Mouse (Mus musculus) CH12.LX (cell line): Measurements from ENCODE around the gene Wnt9b. TPM values are rescaled to one million over a fixed set of nuclear protein-coding genes. Genes with fewer than 3 reads are reported as not detected.

ENCODE experiments used
- DNase-seq: peaks from one replicate; pipeline ENCODE4 v3.0.0-alpha.2; 2013; ENCODE audit errors: extremely low read depth
- H3K27ac ChIP-seq: 2 replicates; pipeline ENCODE4 v1.5.1; 2012; ENCODE audit warnings: low read depth, mild to moderate bottlenecking, control low read depth, moderate library complexity; ENCODE audit not compliant: insufficient read depth
- H3K27me3 ChIP-seq: replicated peaks from 2 replicates; pipeline ENCODE3; 2012; ENCODE audit warnings: inconsistent platforms
- H3K36me3 ChIP-seq, 2 experiments: replicated peaks in 1 of 2; 2 replicates each; pipeline versions ENCODE3 to v1.6.1; 2012; ENCODE audit warnings: inconsistent platforms in 1 of 2, low read length in 1 of 2, mild to moderate bottlenecking in 1 of 2, mixed read lengths in 1 of 2, moderate library complexity in 1 of 2; ENCODE audit not compliant: control insufficient read depth in 1 of 2, insufficient read depth in 1 of 2
- H3K4me1 ChIP-seq, 2 experiments: 2 replicates each; pipeline ENCODE4 v1.6.1; 2012; ENCODE audit warnings: inconsistent platforms in 1 of 2, moderate library complexity in 1 of 2; ENCODE audit not compliant: insufficient read depth in 2 of 2, control insufficient read depth in 1 of 2
- H3K4me2 ChIP-seq: 2 replicates; pipeline ENCODE4 v1.6.1; 2012; ENCODE audit warnings: low read depth, mild to moderate bottlenecking, control low read depth; ENCODE audit not compliant: poor library complexity, insufficient read depth, severe bottlenecking
- H3K4me3 ChIP-seq, 3 experiments: fragments of 150-350 bp in 1 of 3; sonication (generic) in 1 of 3; replicated peaks in 1 of 3; 2 replicates each; pipeline versions ENCODE3 to v1.5.1; 2011 to 2012; ENCODE audit warnings: low read depth in 2 of 3, low read length in 2 of 3, mild to moderate bottlenecking in 2 of 3, moderate library complexity in 2 of 3, control low read depth in 1 of 3, improper control_type of control experiment in 1 of 3, inconsistent platforms in 1 of 3, mixed read lengths in 1 of 3; ENCODE audit not compliant: poor library complexity in 1 of 3
- H3K79me2 ChIP-seq: replicated peaks from 2 replicates; pipeline ENCODE4 v1.6.1; 2012; ENCODE audit warnings: mild to moderate bottlenecking, moderate library complexity; ENCODE audit not compliant: control insufficient read depth, poor library complexity, insufficient read depth, severe bottlenecking; ENCODE audit errors: extremely low read depth
- H3K9ac ChIP-seq: 2 replicates; pipeline ENCODE4 v1.6.1; 2012; ENCODE audit warnings: low read depth, mild to moderate bottlenecking, control low read depth, moderate library complexity; ENCODE audit not compliant: insufficient read depth
- H3K9me3 ChIP-seq: replicated peaks from 2 replicates; pipeline ENCODE3; 2012; ENCODE audit warnings: low read length, inconsistent platforms, mixed read lengths
- BHLHE40 ChIP-seq: IDR thresholded peaks from 2 replicates; pipeline ENCODE4 v1.6.1; 2011; ENCODE audit warnings: mild to moderate bottlenecking, low read depth, low read length, improper control_type of control experiment
- CHD1 ChIP-seq: IDR thresholded peaks from 2 replicates; pipeline ENCODE4 v1.6.1; 2012; ENCODE audit warnings: low read depth, low read length, improper control_type of control experiment, inconsistent platforms
- CTCF ChIP-seq, 2 experiments: IDR thresholded peaks in 1 of 2; conservative IDR thresholded peaks in 1 of 2; 2 replicates each; pipeline ENCODE4 v1.5.1; 2011 to 2012; ENCODE audit warnings: low read depth in 2 of 2, low read length in 2 of 2, improper control_type of control experiment in 1 of 2, inconsistent platforms in 1 of 2, mild to moderate bottlenecking in 1 of 2, moderate library complexity in 1 of 2
- EP300 ChIP-seq: IDR thresholded peaks from 2 replicates; pipeline ENCODE4 v1.6.1; 2011; ENCODE audit warnings: low read length, improper control_type of control experiment
- ETS1 ChIP-seq: conservative IDR thresholded peaks from 2 replicates; pipeline ENCODE4 v1.6.1; 2012; ENCODE audit warnings: low read depth, mild to moderate bottlenecking, inconsistent platforms, low read length, improper control_type of control experiment, moderate library complexity
- HCFC1 ChIP-seq: IDR thresholded peaks from 2 replicates; pipeline ENCODE4 v1.6.1; 2012; ENCODE audit warnings: low read depth, mild to moderate bottlenecking, inconsistent platforms, low read length, improper control_type of control experiment
- IRF4 ChIP-seq: IDR thresholded peaks from 2 replicates; pipeline ENCODE4 v1.6.1; 2014; ENCODE audit warnings: low read depth, mild to moderate bottlenecking, inconsistent platforms, low read length, improper control_type of control experiment
- JUN ChIP-seq: IDR thresholded peaks from 2 replicates; pipeline ENCODE4 v1.6.1; 2011; ENCODE audit warnings: low read depth, mild to moderate bottlenecking, low read length, improper control_type of control experiment, moderate library complexity; ENCODE audit not compliant: insufficient read depth
- KAT2A ChIP-seq: IDR thresholded peaks from 2 replicates; pipeline ENCODE4 v1.6.1; 2012; ENCODE audit warnings: low read length, improper control_type of control experiment, inconsistent platforms; ENCODE audit not compliant: insufficient replicate concordance
- MAFK ChIP-seq: IDR thresholded peaks from 2 replicates; pipeline ENCODE4 v1.6.1; 2011; ENCODE audit warnings: low read length, improper control_type of control experiment; ENCODE audit not compliant: insufficient replicate concordance
- MAX ChIP-seq: IDR thresholded peaks from 2 replicates; pipeline ENCODE4 v1.6.1; 2011; ENCODE audit warnings: low read length, improper control_type of control experiment
- MEF2A ChIP-seq: IDR thresholded peaks from 2 replicates; pipeline ENCODE4 v1.6.1; 2014; ENCODE audit warnings: low read depth, mild to moderate bottlenecking, inconsistent platforms, low read length, improper control_type of control experiment, borderline replicate concordance
- MXI1 ChIP-seq: IDR thresholded peaks from 2 replicates; pipeline ENCODE4 v1.6.1; 2011; ENCODE audit warnings: mild to moderate bottlenecking, low read depth, low read length, improper control_type of control experiment
- MYC ChIP-seq: IDR thresholded peaks from 2 replicates; pipeline ENCODE4 v1.6.1; 2011; ENCODE audit warnings: low read depth, mild to moderate bottlenecking, improper control_type of control experiment, low read length
- NELFE ChIP-seq: IDR thresholded peaks from 2 replicates; pipeline ENCODE4 v1.6.1; 2011; ENCODE audit warnings: low read depth, low read length, improper control_type of control experiment
- PAX5 ChIP-seq: IDR thresholded peaks from 2 replicates; pipeline ENCODE4 v1.6.1; 2012; ENCODE audit warnings: low read length, inconsistent platforms, mixed read lengths
- POLR2AphosphoS2 ChIP-seq: IDR thresholded peaks from 2 replicates; pipeline ENCODE4 v1.6.1; 2011; ENCODE audit warnings: low read depth, low read length, improper control_type of control experiment
- RAD21 ChIP-seq: IDR thresholded peaks from 2 replicates; pipeline ENCODE4 v1.6.1; 2011; ENCODE audit warnings: low read depth, mild to moderate bottlenecking, low read length, improper control_type of control experiment, moderate library complexity
- RCOR1 ChIP-seq: conservative IDR thresholded peaks from 2 replicates; pipeline ENCODE4 v1.6.1; 2012; ENCODE audit warnings: low read depth, mild to moderate bottlenecking, inconsistent platforms, low read length, improper control_type of control experiment
- SMC3 ChIP-seq: IDR thresholded peaks from 2 replicates; pipeline ENCODE4 v1.6.1; 2011; ENCODE audit warnings: low read depth, low read length, improper control_type of control experiment
- TCF12 ChIP-seq: IDR thresholded peaks from 2 replicates; pipeline ENCODE4 v1.6.1; 2014; ENCODE audit warnings: low read depth, mild to moderate bottlenecking, inconsistent platforms, low read length, improper control_type of control experiment
- UBTF ChIP-seq: IDR thresholded peaks from 2 replicates; pipeline ENCODE4 v1.6.1; 2012; ENCODE audit warnings: low read depth, mild to moderate bottlenecking, inconsistent platforms, low read length, improper control_type of control experiment, moderate library complexity
- ZC3H11A ChIP-seq: IDR thresholded peaks from 2 replicates; pipeline ENCODE4 v1.6.1; 2012; ENCODE audit warnings: low read depth, mild to moderate bottlenecking, inconsistent platforms, low read length, improper control_type of control experiment
- ZKSCAN1 ChIP-seq: IDR thresholded peaks from 2 replicates; pipeline ENCODE4 v1.6.1; 2012; ENCODE audit warnings: low read depth, inconsistent platforms, low read length, improper control_type of control experiment, borderline replicate concordance
- dilution Hi-C: fragments of 300-500 bp; cut with MboI; formaldehyde crosslinking; loops from 2 replicates; pipeline ENCODE4 v1.14.3; 2020; ENCODE audit warnings: low sequenced_read_pairs; ENCODE audit not compliant: extremely low pct_unique_long_range_greater_than_20kb, extremely low pct_ligation_motif_present
- in situ Hi-C: fragments of 300-500 bp; cut with MboI; formaldehyde crosslinking; loops from 3 replicates; pipeline ENCODE4 v1.14.3; 2019; ENCODE audit warnings: low sequenced_read_pairs, low pct_ligation_motif_present, low pct_unique_long_range_greater_than_20kb, mixed read lengths
- polyA plus RNA-seq: library from polyadenylated mRNA; unstranded; fragments of >175 nt; gene quantifications from 2 replicates; pipeline ENCODE4 v1.2.1, GENCODE M21; 2012; ENCODE audit warnings: low read depth; ENCODE audit not compliant: insufficient read length
- total RNA-seq, 2 experiments: library from RNA; depleted of rRNA; stranded (reverse); fragments of 300-350 nt in 1 of 2; fragments of >200 nt in 1 of 2; gene quantifications; 2 replicates each; pipeline ENCODE4 v1.2.3; 2012 to 2014

Gene Wnt9b
- total and polyA plus RNA-seq, 3 experiments, result not detected

- Histone ChIP-seq H3K9ac (no peak overlapping the region), H3K4me1 (peaks cover 4 to 5% of the 10 kb centered on the region in 2 experiments; a peak in 3 of 4 replicates), H3K4me2 (no peak overlapping the region), H3K79me2 (no peaks in the 10 kb centered on the region), H3K27me3 (peaks cover 80% of the 10 kb centered on the region), H3K9me3 (peaks cover 3% of the 10 kb centered on the region), H3K4me3 (no peak overlapping the region), H3K27ac (no peak overlapping the region)
- no peak for DNase-seq
- dilution Hi-C loops, result no loop called here
- no peak for TF ChIP-seq BHLHE40
- TF ChIP-seq RAD21, result no peak
- TF ChIP-seq NELFE, result no peak
- TF ChIP-seq TCF12, result no peak
- no peak for TF ChIP-seq UBTF
- TF ChIP-seq PAX5, result no peak
- no peak for TF ChIP-seq MEF2A
- no peak for TF ChIP-seq HCFC1
- TF ChIP-seq MXI1, result no peak
- no peak for TF ChIP-seq MAFK
- TF ChIP-seq JUN, result no peak
- TF ChIP-seq KAT2A, result no peak
- no peak for TF ChIP-seq MYC
- no peak for TF ChIP-seq MAX
- TF ChIP-seq SMC3, result no peak
- no peak for TF ChIP-seq ETS1
- no peak for TF ChIP-seq ZKSCAN1
- TF ChIP-seq ZC3H11A, result no peak
- TF ChIP-seq IRF4, result no peak
- TF ChIP-seq, all 38 proteins: peak for 0
- H3K36me3 ChIP-seq, result no peaks in the 10 kb centered on the region
- in situ Hi-C loops, result no loop called here
Observed at GRCm38 (mm10) chr11:103722040-103722481, 27.6 kb downstream of the Wnt9b start.

DNA sequence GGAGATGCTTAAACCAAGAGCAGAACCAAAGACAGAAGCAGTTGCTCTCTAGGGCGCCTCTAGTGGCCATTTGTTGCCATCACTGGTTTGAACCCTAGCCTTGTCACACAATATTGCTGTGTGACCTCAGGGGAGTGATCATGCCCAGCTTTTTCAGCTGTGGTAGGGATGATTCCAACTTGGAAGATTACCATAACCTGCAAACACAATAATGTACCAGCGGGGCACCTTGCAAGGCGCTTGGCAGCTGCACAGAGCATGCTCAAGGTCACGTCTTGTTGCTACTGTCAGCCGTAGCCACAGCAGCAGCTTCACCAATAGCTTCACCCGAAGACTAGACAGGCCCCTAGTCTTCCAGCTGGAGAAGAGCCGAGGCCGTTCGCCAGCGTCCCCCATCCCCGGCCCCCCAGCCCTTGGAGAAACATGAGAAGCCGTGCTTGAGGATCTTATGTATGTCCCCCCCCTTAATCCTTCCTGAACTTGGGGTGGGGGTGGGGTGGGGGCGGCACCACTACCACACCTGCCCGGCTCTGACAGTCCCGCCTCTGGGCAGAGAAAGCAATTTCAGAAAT, 28.1 kb downstream of the Wnt9b start:
- Histone ChIP-seq H3K4me1 (peaks cover 6% of the 10 kb centered on the region in 2 experiments; a peak in 3 of 4 replicates), H3K27me3 (peaks cover 79% of the 10 kb centered on the region), H3K79me2 (no peaks in the 10 kb centered on the region), H3K9me3 (peaks cover 3% of the 10 kb centered on the region), H3K4me3 (no peak overlapping the region), H3K4me2 (no peak overlapping the region), H3K36me3 (no peaks in the 10 kb centered on the region), H3K9ac (no peak overlapping the region), H3K27ac (no peak overlapping the region)
- TF ChIP-seq EP300 (no peak), CTCF (conservative IDR thresholded peaks at IDR 0.05 in 1 of 2, IDR thresholded peaks at IDR 0.05 in 1 of 2; ENCODE audit: low read depth in 2 of 2, low read length in 2 of 2) (peak; percentile 71 to 90), CHD1 (no peak), KAT2A (no peak), MYC (0 out of 2 replicates have a peak, but pooled peaks have one; percentile 19), TCF12 (no peak), RCOR1 (no peak), POLR2AphosphoS2 (no peak), RAD21 (peak; percentile 12)
- in situ Hi-C loops (no loop called here), dilution Hi-C loops (no loop called here)
- peak; percentile 55 for DNase-seq
